Mouse (Mus musculus): Measurements from ENCODE around the gene Gfpt1. TPM values are rescaled to one million over a fixed set of nuclear protein-coding genes. Genes with fewer than 3 reads are reported as not detected.

The Gfpt1 gene
- polyA plus RNA-seq, 1 experiment from 2014 or later = 13.3 TPM

GRCm38 (mm10) chr6:87068209-87068608, 25.6 kb downstream of the Gfpt1 start:
- Histone ChIP-seq H3K9ac (ENCODE audit: low read depth, low read length) (no peak overlapping the region), H3K36me3 (ENCODE audit: insufficient read depth, low read length) (peaks cover 57% of the 10 kb centered on the region), H3K4me1 (replicated peaks; ENCODE audit: insufficient read depth, low read length) (no peaks in the 10 kb centered on the region), H3K4me3 (replicated peaks; ENCODE audit: low read depth, low read length) (no peak overlapping the region), H3K27ac (no peak overlapping the region), H3K9me3 (replicated peaks; ENCODE audit: low read length) (no peaks in the 10 kb centered on the region), H3K4me2 (ENCODE audit: low read length) (no peak overlapping the region), H3K27me3 (ENCODE audit: insufficient read depth, low read length) (no peaks in the 10 kb centered on the region)
- no peak for TF ChIP-seq CTCF (IDR thresholded peaks at IDR 0.05; ENCODE audit: low read depth)
- DNase-seq (ENCODE audit: low spot score) = no peak
- ATAC-seq (replicated peaks; ENCODE audit: low FRiP score, low read depth) = no peak
- 92% methylated on average over 2 of the region's 2 CpGs for WGBS

- 80% methylated on average over 7 of the region's 7 CpGs for WGBS
- TF ChIP-seq CTCF (IDR thresholded peaks at IDR 0.05; ENCODE audit: low read depth) = no peak
- no peak overlapping the region for H3K4me3 ChIP-seq (replicated peaks; ENCODE audit: low read depth, low read length)
- no peak overlapping the region for H3K27ac ChIP-seq
- H3K9me3 ChIP-seq (replicated peaks; ENCODE audit: low read length) = no peaks in the 10 kb centered on the region
- no peak overlapping the region for H3K4me2 ChIP-seq (ENCODE audit: low read length)
- H3K9ac ChIP-seq (ENCODE audit: low read depth, low read length) = no peak overlapping the region
- H3K36me3 ChIP-seq (ENCODE audit: insufficient read depth, low read length) = peaks cover 57% of the 10 kb centered on the region
- H3K4me1 ChIP-seq (replicated peaks; ENCODE audit: insufficient read depth, low read length) = no peaks in the 10 kb centered on the region
- DNase-seq (ENCODE audit: low spot score) (no peak), ATAC-seq (replicated peaks; ENCODE audit: low FRiP score, low read depth) (no peak)
- H3K27me3 ChIP-seq (ENCODE audit: insufficient read depth, low read length) = no peaks in the 10 kb centered on the region
Observed at GRCm38 (mm10) chr6:87069195-87069900, 26.7 kb downstream of the Gfpt1 start.

GRCm38 (mm10) chr6:87070641-87071040, 28.0 kb downstream of the Gfpt1 start:
- Histone ChIP-seq H3K4me3 (replicated peaks; ENCODE audit: low read depth, low read length) (no peak overlapping the region), H3K36me3 (ENCODE audit: insufficient read depth, low read length) (peaks cover 48% of the 10 kb centered on the region), H3K9me3 (replicated peaks; ENCODE audit: low read length) (no peaks in the 10 kb centered on the region), H3K4me1 (replicated peaks; ENCODE audit: insufficient read depth, low read length) (no peaks in the 10 kb centered on the region), H3K27ac (no peak overlapping the region), H3K9ac (ENCODE audit: low read depth, low read length) (no peak overlapping the region), H3K4me2 (ENCODE audit: low read length) (no peak overlapping the region), H3K27me3 (ENCODE audit: insufficient read depth, low read length) (no peaks in the 10 kb centered on the region)
- DNase-seq (ENCODE audit: low spot score) = no peak
- WGBS = 89% methylated on average over 4 of the region's 4 CpGs
- no peak for TF ChIP-seq CTCF (IDR thresholded peaks at IDR 0.05; ENCODE audit: low read depth)
- no peak for ATAC-seq (replicated peaks; ENCODE audit: low FRiP score, low read depth)

- no peak for TF ChIP-seq CTCF (IDR thresholded peaks at IDR 0.05; ENCODE audit: low read depth)
- Histone ChIP-seq H3K9ac (ENCODE audit: low read depth, low read length) (no peak overlapping the region), H3K9me3 (replicated peaks; ENCODE audit: low read length) (no peaks in the 10 kb centered on the region), H3K27me3 (ENCODE audit: insufficient read depth, low read length) (no peaks in the 10 kb centered on the region), H3K4me2 (ENCODE audit: low read length) (no peak overlapping the region), H3K36me3 (ENCODE audit: insufficient read depth, low read length) (peaks cover 53% of the 10 kb centered on the region), H3K4me3 (replicated peaks; ENCODE audit: low read depth, low read length) (no peak overlapping the region), H3K27ac (no peak overlapping the region), H3K4me1 (replicated peaks; ENCODE audit: insufficient read depth, low read length) (no peaks in the 10 kb centered on the region)
- no peak for ATAC-seq (replicated peaks; ENCODE audit: low FRiP score, low read depth)
- DNase-seq (ENCODE audit: low spot score) = no peak
- WGBS = 78% methylated on average over 4 of the region's 4 CpGs
Observed at GRCm38 (mm10) chr6:87072759-87073158, 30.1 kb downstream of the Gfpt1 start.

- Histone ChIP-seq H3K4me1 (replicated peaks; ENCODE audit: insufficient read depth, low read length) (no peaks in the 10 kb centered on the region), H3K4me2 (ENCODE audit: low read length) (no peak overlapping the region), H3K4me3 (replicated peaks; ENCODE audit: low read depth, low read length) (no peak overlapping the region), H3K27me3 (ENCODE audit: insufficient read depth, low read length) (no peaks in the 10 kb centered on the region), H3K9me3 (replicated peaks; ENCODE audit: low read length) (no peaks in the 10 kb centered on the region), H3K9ac (ENCODE audit: low read depth, low read length) (no peak overlapping the region), H3K36me3 (ENCODE audit: insufficient read depth, low read length) (peaks cover 52% of the 10 kb centered on the region), H3K27ac (no peak overlapping the region)
- ATAC-seq (replicated peaks; ENCODE audit: low FRiP score, low read depth) = no peak
- WGBS = 82% methylated on average over 3 of the region's 3 CpGs
- no peak for TF ChIP-seq CTCF (IDR thresholded peaks at IDR 0.05; ENCODE audit: low read depth)
- DNase-seq (ENCODE audit: low spot score) = no peak
Observed at GRCm38 (mm10) chr6:87075092-87075685, 32.5 kb downstream of the Gfpt1 start.

GRCm38 (mm10) chr6:87079457-87079856, 36.8 kb downstream of the Gfpt1 start:
- no peak overlapping the region for H3K9ac ChIP-seq (ENCODE audit: low read depth, low read length)
- H3K4me2 ChIP-seq (ENCODE audit: low read length) = no peak overlapping the region
- WGBS = 91% methylated on average over 4 of the region's 4 CpGs
- peaks cover 52% of the 10 kb centered on the region for H3K36me3 ChIP-seq (ENCODE audit: insufficient read depth, low read length)
- no peak for ATAC-seq (replicated peaks; ENCODE audit: low FRiP score, low read depth)
- H3K27me3 ChIP-seq (ENCODE audit: insufficient read depth, low read length) = no peaks in the 10 kb centered on the region
- no peak overlapping the region for H3K27ac ChIP-seq
- no peaks in the 10 kb centered on the region for H3K9me3 ChIP-seq (replicated peaks; ENCODE audit: low read length)
- H3K4me3 ChIP-seq (replicated peaks; ENCODE audit: low read depth, low read length) = no peak overlapping the region
- DNase-seq (ENCODE audit: low spot score) = no peak
- no peaks in the 10 kb centered on the region for H3K4me1 ChIP-seq (replicated peaks; ENCODE audit: insufficient read depth, low read length)
- no peak for TF ChIP-seq CTCF (IDR thresholded peaks at IDR 0.05; ENCODE audit: low read depth)
